ENCODE assay signal across 11 mouse cellular contexts in genomic region chr14:120840900-120841299, GRCm38 (mm10).
DNase-seq lines count a peak whose midpoint lies in the region; ATAC-seq and TF ChIP-seq lines count a peak whose summit lies in the region.
"Had no signal": no experiment of that assay in that cellular context is flagged by ENCODE, and none has a peak within 500 bp of the region (broad histone marks: within the 10 kb centered on the region; RNA-seq: fewer than 3 reads in every experiment).

No protein-coding gene starts in this region.

- ATAC-seq in liver, postnatal 0 days, result no peak
- ATAC-seq in liver, embryonic 11.5 days (replicated peaks; ENCODE audit: low FRiP score), result no peak

- no peaks in the 10 kb centered on the region for H3K27me3 ChIP-seq in liver, postnatal 0 days (ENCODE audit: insufficient read depth, low read length)
- H3K27me3 ChIP-seq in liver, embryonic 11.5 days (replicated peaks; ENCODE audit: control insufficient read depth, insufficient read depth, low read length), result no peaks in the 10 kb centered on the region
- no peaks in the 10 kb centered on the region for H3K27me3 ChIP-seq in E14TG2a.4 (ENCODE audit: insufficient read depth, low read length)
- H3K27me3 ChIP-seq: embryonic facial prominence, embryonic 15.5 days; heart, embryonic 15.5 days; lung, embryonic 15.5 days had no signal

- DNase-seq in gastrocnemius, adult 2 months, result no peak
- no peak for DNase-seq in gastrocnemius, postnatal 10 days
- peak; percentile 29 for DNase-seq in liver, postnatal 0 days
- DNase-seq in liver, embryonic 11.5 days (ENCODE audit: low spot score), result no peak
- peak; percentile 30 to 46 for DNase-seq in kidney, postnatal 25 days
- no peak for DNase-seq in layer of hippocampus, adult 9-10 months (ENCODE audit: low spot score)
- no peak for DNase-seq in spleen, postnatal 36 days (ENCODE audit: low spot score in 2 of 2)

- H3K9me3 ChIP-seq in liver, postnatal 0 days (ENCODE audit: low read length), result no peaks in the 10 kb centered on the region
- H3K9me3 ChIP-seq in liver, embryonic 11.5 days (ENCODE audit: control insufficient read depth, low read length), result no peaks in the 10 kb centered on the region
- no peaks in the 10 kb centered on the region for H3K9me3 ChIP-seq in E14TG2a.4 (ENCODE audit: low read length)
- H3K9me3 ChIP-seq: embryonic facial prominence, embryonic 15.5 days; heart, embryonic 15.5 days; lung, embryonic 15.5 days had no signal

- no peak overlapping the region for H3K9ac ChIP-seq in liver, postnatal 0 days (replicated peaks)
- H3K9ac ChIP-seq in liver, embryonic 11.5 days (ENCODE audit: low read depth, low read length), result no peak overlapping the region
- H3K9ac ChIP-seq: embryonic facial prominence, embryonic 15.5 days; heart, embryonic 15.5 days; lung, embryonic 15.5 days had no signal

- H3K4me1 ChIP-seq in liver, postnatal 0 days (ENCODE audit: insufficient read depth), result 0 out of 2 replicates have a peak, but pooled peaks cover 5% of the 10 kb centered on the region
- H3K4me1 ChIP-seq in liver, embryonic 11.5 days (replicated peaks; ENCODE audit: control insufficient read depth, insufficient read depth, low read length), result no peaks in the 10 kb centered on the region
- peaks cover 56% of the 10 kb centered on the region for H3K4me1 ChIP-seq in E14TG2a.4 (replicated peaks; ENCODE audit: low read depth, low read length)

- TF ChIP-seq CTCF in gastrocnemius, adult 2 months (IDR thresholded peaks at IDR 0.05), result peak; percentile 41
- TF ChIP-seq CTCF in liver, postnatal 0 days (IDR thresholded peaks at IDR 0.05; ENCODE audit: low read depth), result peak; percentile 48
- peak; percentile 57 for TF ChIP-seq CTCF in E14TG2a.4 (conservative IDR thresholded peaks at IDR 0.05; ENCODE audit: low read length)

- intact Hi-C loops in gastrocnemius, adult 2 months (cut with DNase I), result no loop called here

- peak overlapping the region; percentile 50 for H3K4me3 ChIP-seq in gastrocnemius, adult 2 months
- H3K4me3 ChIP-seq in liver, postnatal 0 days (ENCODE audit: low read depth, low read length), result no peak overlapping the region
- H3K4me3 ChIP-seq in liver, embryonic 11.5 days (ENCODE audit: low read depth, low read length), result no peak overlapping the region
- H3K4me3 ChIP-seq in E14TG2a.4 (replicated peaks; ENCODE audit: low read length), result no peak overlapping the region
- H3K4me3 ChIP-seq: embryonic facial prominence, embryonic 15.5 days; heart, embryonic 15.5 days; lung, embryonic 15.5 days had no signal

- peak overlapping the region; percentile 46; the same call in 1 of the 2 replicates for H3K27ac ChIP-seq in gastrocnemius, adult 2 months
- no peak overlapping the region for H3K27ac ChIP-seq in liver, postnatal 0 days (ENCODE audit: low read depth)
- H3K27ac ChIP-seq in liver, embryonic 11.5 days (ENCODE audit: low read depth, low read length), result no peak overlapping the region
- H3K27ac ChIP-seq: embryonic facial prominence, embryonic 15.5 days; heart, embryonic 15.5 days; lung, embryonic 15.5 days had no signal

- no peak for TF ChIP-seq EP300 in liver, postnatal 0 days (IDR thresholded peaks at IDR 0.05; ENCODE audit: low read depth)

- WGBS in liver, postnatal 0 days (ENCODE audit: insufficient replicate concordance), result 74% methylated on average over 6 of the region's 6 CpGs
- WGBS in liver, embryonic 11.5 days, result 72% methylated on average over 6 of the region's 6 CpGs

- no peaks in the 10 kb centered on the region for H3K36me3 ChIP-seq in liver, postnatal 0 days (replicated peaks; ENCODE audit: insufficient read depth, low read length)
- no peaks in the 10 kb centered on the region for H3K36me3 ChIP-seq in liver, embryonic 11.5 days (ENCODE audit: control insufficient read depth, insufficient read depth, low read length)
- H3K36me3 ChIP-seq in E14TG2a.4 (ENCODE audit: insufficient read depth, low read length), result no peaks in the 10 kb centered on the region
- H3K36me3 ChIP-seq: embryonic facial prominence, embryonic 15.5 days; heart, embryonic 15.5 days; lung, embryonic 15.5 days had no signal

- H3K4me2 ChIP-seq in liver, postnatal 0 days (ENCODE audit: low read depth, low read length), result peak overlapping the region; percentile 23
- H3K4me2 ChIP-seq in liver, embryonic 11.5 days, result no peak overlapping the region
- H3K4me2 ChIP-seq: embryonic facial prominence, embryonic 15.5 days; lung, embryonic 15.5 days had no signal

Comparison
In these comparisons a context has a peak if more than half of its experiments do, and no peak if none do; other contexts are left out.
1. DNase-seq: peak in liver, postnatal 0 days (single experiment) and kidney, postnatal 25 days (2 of 2); none in gastrocnemius, adult 2 months (single experiment), gastrocnemius, postnatal 10 days (single experiment), liver, embryonic 11.5 days (single experiment), layer of hippocampus, adult 9-10 months (single experiment) and spleen, postnatal 36 days (0 of 2).
2. Peak in every context shown above with its lines, with median percentiles within 50 percentile points of each other: CTCF ChIP-seq.